Mouse (Mus musculus) Patski (cell line): ENCODE data around the gene Setx. TPM values are rescaled to one million over a fixed set of nuclear protein-coding genes. Genes with fewer than 3 reads are reported as not detected.
"Not testable (repeated sequence)": the region's sequence is repeated elsewhere in the genome, so short reads cannot be mapped to it uniquely, and the experiment has no call there.

Experiments
- ATAC-seq: fragments of 100-300 bp; one replicate; pipeline ENCODE4 v1.8.0; 2021
- CTCF ChIA-PET: fragments of 350-600 bp; sonication (Branson Sonifier 250); formaldehyde crosslinking; loops from one replicate; lab custom pipeline; 2022; ENCODE audit warnings: inconsistent platforms; lab: Charles Lee
- POLR2A ChIA-PET: fragments of 350-600 bp; sonication (Branson Sonifier 250); formaldehyde crosslinking; loops from one replicate; lab custom pipeline; 2022; ENCODE audit warnings: antibody characterized with exemption, inconsistent platforms; lab: Charles Lee
- DNase-seq: peaks from one replicate; pipeline ENCODE4 v3.0.0-alpha.2; 2011; ENCODE audit warnings: low read depth, low spot score
- H3K27me3 ChIP-seq: fragments of 371-371 bp; one replicate; pipeline ENCODE4 v1.5.1; 2021
- CTCF ChIP-seq: fragments of 100-300 bp; IDR thresholded peaks from one replicate; pipeline ENCODE4 v1.5.1; 2021
- in situ Hi-C: fragments of 300-500 bp; cut with MboI; formaldehyde crosslinking; loops from 3 replicates; pipeline ENCODE4 v1.11.1; 2018; ENCODE audit warnings: low pct_unique_long_range_greater_than_20kb, mixed read lengths
- polyA plus RNA-seq: library from polyadenylated mRNA; unstranded; gene quantifications from one replicate; pipeline ENCODE4 v1.2.3, GENCODE M21; 2021

Gene Setx
- polyA plus RNA-seq, 1 experiment from 2014 or later: 23.2 TPM

- ATAC-seq (no peak), DNase-seq (no peak)
- in situ Hi-C loops: no loop called here
- no peak for TF ChIP-seq CTCF
- no peaks in the 10 kb centered on the region for H3K27me3 ChIP-seq
- POLR2A ChIA-PET: no interaction called here
- CTCF ChIA-PET: no interaction called here
Measured at GRCm38 (mm10) chr2:29098786-29099185, 25.2 kb upstream of the Setx start.

- in situ Hi-C loops: no loop called here
- DNase-seq (no peak), ATAC-seq (no peak)
- TF ChIP-seq CTCF: no peak
- no peaks in the 10 kb centered on the region for H3K27me3 ChIP-seq
- CTCF ChIA-PET: no interaction called here
- POLR2A ChIA-PET: no interaction called here
Measured at GRCm38 (mm10) chr2:29099646-29100045, 24.3 kb upstream of the Setx start.

GRCm38 (mm10) chr2:29100822-29101534, 23.0 kb upstream of the Setx start:
- in situ Hi-C loops: no loop called here
- DNase-seq (peak; percentile 1), ATAC-seq (no peak)
- H3K27me3 ChIP-seq: no peaks in the 10 kb centered on the region
- TF ChIP-seq CTCF: no peak
- ChIA-PET POLR2A (no interaction called here), CTCF (no interaction called here)

- POLR2A ChIA-PET, in situ Hi-C loops, ATAC-seq, H3K27me3 ChIP-seq, CTCF ChIA-PET, DNase-seq: not testable (repeated sequence)
Measured at GRCm38 (mm10) chr2:29102416-29103377, 21.3 kb upstream of the Setx start.

- no peaks in the 10 kb centered on the region for H3K27me3 ChIP-seq
- ATAC-seq (no peak), DNase-seq (no peak)
- no peak for TF ChIP-seq CTCF
- in situ Hi-C loops: no loop called here
- POLR2A ChIA-PET: interaction anchor here (0.6 kb wide), 1 partner anchor 458 kb away, joined by 3 read pairs; no protein-coding TSS in a partner anchor
- CTCF ChIA-PET: no interaction called here
Measured at GRCm38 (mm10) chr2:29120969-29121368, 3.0 kb upstream of the Setx start.

- no peak for DNase-seq
- no peak for TF ChIP-seq CTCF
- in situ Hi-C loops: no loop called here
Measured at GRCm38 (mm10) chr2:29122446-29122845, 1.5 kb upstream of the Setx start.

GRCm38 (mm10) chr2:29124571-29124935, 572 bp downstream of the Setx start:
- H3K27me3 ChIP-seq: no peaks in the 10 kb centered on the region
- ChIA-PET CTCF (no interaction called here), POLR2A (no interaction called here)
- DNase-seq (no peak), ATAC-seq (no peak)
- no peak for TF ChIP-seq CTCF
- in situ Hi-C loops: no loop called here

More at GRCm38 (mm10) chr2:29122446-29122845, 1.5 kb upstream of the Setx start:
- ChIA-PET POLR2A (interaction anchor here (0.6 kb wide), 1 partner anchor 8 kb away, joined by 4 read pairs; no protein-coding TSS in a partner anchor), CTCF (no interaction called here)
- H3K27me3 ChIP-seq: no peaks in the 10 kb centered on the region
- no peak for ATAC-seq

GRCm38 (mm10) chr2:29124936-29125701, 1.1 kb downstream of the Setx start:
- ChIA-PET CTCF (no interaction called here), POLR2A (no interaction called here)
- no peaks in the 10 kb centered on the region for H3K27me3 ChIP-seq
- peak; percentile 95 for ATAC-seq
- in situ Hi-C loops: no loop called here
- DNase-seq: peak; percentile 92
- TF ChIP-seq CTCF: no peak

- peak; percentile 14 for TF ChIP-seq CTCF
- ATAC-seq (no peak), DNase-seq (no peak)
- in situ Hi-C loops: no loop called here
- no peaks in the 10 kb centered on the region for H3K27me3 ChIP-seq
- ChIA-PET POLR2A (interaction anchor here (0.6 to 0.8 kb wide), 2 partner anchors 8 to 423 kb away, joined by 4 read pairs; no protein-coding TSS in a partner anchor), CTCF (interaction anchor here (0.8 to 1.3 kb wide), 4 partner anchors 16 to 77 kb away, joined by 3 to 6 read pairs (median 4); no protein-coding TSS in a partner anchor)
Measured at GRCm38 (mm10) chr2:29130118-29130899, 6.3 kb downstream of the Setx start.
